Mouse (Mus musculus): Measurements from ENCODE around the gene Nelfb.

DNA sequence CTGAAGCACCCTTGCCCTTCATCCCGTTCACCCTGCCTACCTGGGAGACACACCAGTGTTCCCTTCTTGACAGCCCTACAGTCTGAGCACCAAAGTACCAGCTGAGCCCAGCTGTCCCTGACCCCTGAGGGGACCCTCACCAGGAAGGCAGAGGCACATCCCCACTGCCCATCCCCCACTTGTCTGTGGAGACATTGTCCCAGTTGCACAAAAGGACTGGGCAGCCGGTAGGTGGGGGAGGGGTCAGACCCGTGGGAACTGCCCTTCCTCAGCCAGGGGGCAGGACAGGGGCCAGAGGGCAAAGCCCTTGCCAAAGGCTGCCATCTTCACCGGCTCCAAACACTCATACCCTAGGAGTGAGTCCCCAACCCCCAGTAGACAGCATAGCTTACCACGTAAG, 41.5 kb downstream of the Nelfb start:
- TF ChIP-seq CTCF (IDR thresholded peaks at IDR 0.05; ENCODE audit: low read depth) (no peak), EP300 (IDR thresholded peaks at IDR 0.05; ENCODE audit: low read depth) (no peak)
